Mouse (Mus musculus): ENCODE results near the gene Pld1. TPM values are rescaled to one million over a fixed set of nuclear protein-coding genes. Genes with fewer than 3 reads are reported as not detected.
"Not testable (repeated sequence)": the region's sequence is repeated elsewhere in the genome, so short reads cannot be mapped to it uniquely, and the experiment has no call there.

The Pld1 gene
- total RNA-seq, 2 experiments from 2014 or later: 0.76 to 0.99 TPM

- no peak for ATAC-seq (replicated peaks; ENCODE audit: low FRiP score, low TSS enrichment, poor library complexity, severe bottlenecking)
These were observed 1.1 kb upstream of the Pld1 start for GRCm38 (mm10) chr3:27937144-27938110.

GRCm38 (mm10) chr3:27941634-27942033 lies 3.1 kb downstream of the Pld1 start:
- ATAC-seq (replicated peaks; ENCODE audit: low FRiP score, low TSS enrichment, poor library complexity, severe bottlenecking): no peak

GRCm38 (mm10) chr3:27942991-27943390 lies 4.5 kb downstream of the Pld1 start:
- ATAC-seq (replicated peaks; ENCODE audit: low FRiP score, low TSS enrichment, poor library complexity, severe bottlenecking): no peak

GRCm38 (mm10) chr3:27945397-27945796 lies 6.9 kb downstream of the Pld1 start:
- not testable (repeated sequence) for ATAC-seq (replicated peaks; ENCODE audit: low FRiP score, low TSS enrichment, poor library complexity, severe bottlenecking)

- ATAC-seq (replicated peaks; ENCODE audit: low FRiP score, low TSS enrichment, poor library complexity, severe bottlenecking): no peak
These were observed 10.8 kb downstream of the Pld1 start for GRCm38 (mm10) chr3:27949175-27949872.

- ATAC-seq (replicated peaks; ENCODE audit: low FRiP score, low TSS enrichment, poor library complexity, severe bottlenecking): no peak
These were observed 11.4 kb downstream of the Pld1 start for GRCm38 (mm10) chr3:27949873-27950250.

GRCm38 (mm10) chr3:27950726-27951125 lies 12.2 kb downstream of the Pld1 start:
- no peak for ATAC-seq (replicated peaks; ENCODE audit: low FRiP score, low TSS enrichment, poor library complexity, severe bottlenecking)

- no peak for ATAC-seq (replicated peaks; ENCODE audit: low FRiP score, low TSS enrichment, poor library complexity, severe bottlenecking)
These were observed 13.2 kb downstream of the Pld1 start for GRCm38 (mm10) chr3:27951721-27952120.

- ATAC-seq (replicated peaks; ENCODE audit: low FRiP score, low TSS enrichment, poor library complexity, severe bottlenecking): no peak
These were observed 17.5 kb downstream of the Pld1 start for GRCm38 (mm10) chr3:27956006-27956405.

GRCm38 (mm10) chr3:27959221-27959620 lies 20.7 kb downstream of the Pld1 start:
- no peak for ATAC-seq (replicated peaks; ENCODE audit: low FRiP score, low TSS enrichment, poor library complexity, severe bottlenecking)

GRCm38 (mm10) chr3:27961162-27961561 lies 22.7 kb downstream of the Pld1 start:
- no peak for ATAC-seq (replicated peaks; ENCODE audit: low FRiP score, low TSS enrichment, poor library complexity, severe bottlenecking)

GRCm38 (mm10) chr3:27963795-27964201 lies 25.3 kb downstream of the Pld1 start:
- no peak for ATAC-seq (replicated peaks; ENCODE audit: low FRiP score, low TSS enrichment, poor library complexity, severe bottlenecking)

- ATAC-seq (replicated peaks; ENCODE audit: low FRiP score, low TSS enrichment, poor library complexity, severe bottlenecking): no peak
These were observed 30.2 kb downstream of the Pld1 start for GRCm38 (mm10) chr3:27968671-27969070.

- ATAC-seq (replicated peaks; ENCODE audit: low FRiP score, low TSS enrichment, poor library complexity, severe bottlenecking): no peak
These were observed 35.4 kb downstream of the Pld1 start for GRCm38 (mm10) chr3:27973936-27974335.

- ATAC-seq (replicated peaks; ENCODE audit: low FRiP score, low TSS enrichment, poor library complexity, severe bottlenecking): no peak
These were observed 36.5 kb downstream of the Pld1 start for GRCm38 (mm10) chr3:27974981-27975380.

- ATAC-seq (replicated peaks; ENCODE audit: low FRiP score, low TSS enrichment, poor library complexity, severe bottlenecking): no peak
These were observed 38.5 kb downstream of the Pld1 start for GRCm38 (mm10) chr3:27976931-27977544.

- ATAC-seq (replicated peaks; ENCODE audit: low FRiP score, low TSS enrichment, poor library complexity, severe bottlenecking): no peak
These were observed 39.7 kb downstream of the Pld1 start for GRCm38 (mm10) chr3:27978030-27978723.

- ATAC-seq (replicated peaks; ENCODE audit: low FRiP score, low TSS enrichment, poor library complexity, severe bottlenecking): no peak
These were observed 43.1 kb downstream of the Pld1 start for GRCm38 (mm10) chr3:27981591-27981990.

- ATAC-seq (replicated peaks; ENCODE audit: low FRiP score, low TSS enrichment, poor library complexity, severe bottlenecking): no peak
These were observed 44.0 kb downstream of the Pld1 start for GRCm38 (mm10) chr3:27982436-27983017.
